Mouse (Mus musculus): ENCODE measurements around the gene Tle4.
"Not testable (repeated sequence)": the region's sequence is repeated elsewhere in the genome, so short reads cannot be mapped to it uniquely, and the experiment has no call there.

The Tle4 gene

DNA sequence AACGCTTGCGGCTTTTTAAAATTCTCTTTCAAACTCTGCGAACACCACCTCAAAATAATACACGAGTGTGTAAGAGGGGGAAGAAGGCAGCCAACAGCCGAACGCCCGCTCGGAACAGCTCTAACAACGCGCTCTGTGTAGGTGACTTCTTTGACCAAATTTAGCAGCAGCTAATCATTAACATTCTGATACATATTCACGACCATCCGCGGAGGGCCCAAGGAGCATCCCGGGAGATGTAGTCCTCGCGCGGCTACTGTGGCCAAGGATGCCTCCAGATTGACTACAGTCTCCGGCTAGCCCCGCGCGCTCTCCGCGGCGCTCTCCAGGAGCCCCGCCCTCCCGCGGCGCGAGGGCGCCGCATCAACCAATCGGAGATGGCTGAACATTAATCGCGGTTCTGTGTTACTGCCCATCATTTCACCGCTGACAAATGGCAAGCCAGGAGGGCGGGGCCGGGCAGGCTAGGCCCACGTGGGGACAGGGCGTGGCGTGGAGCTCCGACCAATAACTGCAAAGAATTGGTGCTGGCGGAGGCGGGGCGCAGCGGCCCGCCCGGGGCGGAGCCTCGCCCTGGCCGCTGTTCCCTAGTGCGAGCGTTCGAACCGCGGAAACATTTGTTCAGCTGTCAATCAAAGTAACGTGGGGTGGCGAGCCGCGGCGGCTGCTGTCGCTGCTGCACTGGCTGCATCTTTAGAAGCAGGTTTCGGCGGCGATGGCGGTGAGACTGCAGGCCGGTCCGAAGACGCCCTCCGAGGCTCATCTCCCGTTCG is at the start of gene Tle4:
TSS of gene Tle4 (minus strand) at position 135 of the 773 bp plus-strand sequence.
- peak; percentile 100 for DNase-seq

DNA sequence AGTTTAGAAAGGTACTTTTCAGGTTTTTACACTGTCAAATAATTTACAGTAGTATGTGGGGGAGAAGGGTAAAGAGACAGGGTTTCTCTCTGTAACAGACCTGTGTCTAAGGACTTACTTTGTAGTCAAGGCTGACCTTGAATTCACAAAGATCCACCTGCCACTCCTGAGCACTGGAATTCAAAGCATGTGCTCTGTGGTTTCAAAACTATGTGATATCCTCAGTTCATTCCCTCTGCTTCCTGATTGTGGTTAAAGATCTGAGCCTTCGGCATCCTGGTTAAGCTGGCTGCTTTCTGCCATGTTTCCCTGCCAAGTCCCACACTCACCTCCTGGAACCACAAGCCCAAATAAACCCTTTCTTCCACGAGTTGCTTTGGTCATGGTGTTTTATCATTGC is 47.8 kb upstream of the Tle4 start:
- no peak for DNase-seq

DNA sequence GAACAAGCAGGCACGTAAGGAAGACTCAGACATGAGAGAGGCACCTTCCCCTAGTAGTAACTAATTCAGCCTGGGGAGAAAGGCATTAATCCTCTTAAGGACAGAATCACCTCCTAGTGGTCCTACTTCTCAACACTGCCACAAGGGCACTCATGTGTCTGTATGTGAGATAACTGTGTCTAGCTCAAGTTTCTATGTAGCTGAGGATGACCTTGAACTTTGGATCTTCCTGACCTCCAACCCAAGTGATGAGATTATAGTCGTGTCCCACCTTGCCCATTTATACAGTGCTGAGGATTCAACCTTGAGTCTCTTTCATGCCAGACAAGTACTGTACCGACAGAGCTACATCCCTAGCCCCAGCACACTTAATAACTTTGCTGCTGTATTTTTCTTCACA is 46.9 kb upstream of the Tle4 start:
- DNase-seq, result no peak

DNA sequence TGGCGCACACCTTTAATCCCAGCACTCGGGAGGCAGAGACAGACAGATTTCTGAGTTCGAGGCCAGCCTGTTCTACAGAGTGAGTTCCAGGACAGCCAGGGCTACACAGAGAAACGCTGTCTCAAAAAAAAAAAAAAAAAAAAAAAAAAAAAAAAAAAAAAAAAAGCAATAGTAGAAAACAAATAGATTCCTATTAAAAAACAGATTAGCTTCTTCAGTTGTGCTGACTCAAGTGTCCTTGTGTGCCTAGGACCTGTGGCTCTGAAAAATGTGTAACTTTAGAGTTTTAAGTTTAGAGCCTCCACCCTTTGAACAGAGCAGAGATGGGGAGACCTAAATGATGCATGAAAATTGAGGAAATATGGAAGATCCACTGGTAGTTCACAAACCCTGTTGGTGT is 45.2 kb upstream of the Tle4 start:
- DNase-seq, result not testable (repeated sequence)

DNA sequence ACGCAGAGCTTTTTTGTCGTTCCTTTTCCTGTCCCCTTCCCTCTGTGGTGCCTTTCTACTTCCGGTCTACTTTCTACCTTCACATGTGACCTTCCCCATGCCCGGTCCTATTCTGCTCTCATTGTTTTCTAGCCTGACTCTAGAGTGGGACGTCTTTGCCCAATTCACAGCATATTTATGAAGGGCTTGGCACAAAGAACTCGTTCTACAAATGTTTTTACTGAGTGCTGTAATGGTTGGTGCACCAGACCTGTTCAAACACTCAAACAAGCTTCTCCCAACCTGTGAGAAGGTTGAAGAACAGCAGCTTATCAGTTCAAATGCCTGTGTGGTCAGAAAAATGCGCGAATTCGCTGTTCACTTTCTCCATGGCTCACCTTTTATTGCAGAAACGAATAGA is 44.8 kb upstream of the Tle4 start:
- DNase-seq, result no peak

DNA sequence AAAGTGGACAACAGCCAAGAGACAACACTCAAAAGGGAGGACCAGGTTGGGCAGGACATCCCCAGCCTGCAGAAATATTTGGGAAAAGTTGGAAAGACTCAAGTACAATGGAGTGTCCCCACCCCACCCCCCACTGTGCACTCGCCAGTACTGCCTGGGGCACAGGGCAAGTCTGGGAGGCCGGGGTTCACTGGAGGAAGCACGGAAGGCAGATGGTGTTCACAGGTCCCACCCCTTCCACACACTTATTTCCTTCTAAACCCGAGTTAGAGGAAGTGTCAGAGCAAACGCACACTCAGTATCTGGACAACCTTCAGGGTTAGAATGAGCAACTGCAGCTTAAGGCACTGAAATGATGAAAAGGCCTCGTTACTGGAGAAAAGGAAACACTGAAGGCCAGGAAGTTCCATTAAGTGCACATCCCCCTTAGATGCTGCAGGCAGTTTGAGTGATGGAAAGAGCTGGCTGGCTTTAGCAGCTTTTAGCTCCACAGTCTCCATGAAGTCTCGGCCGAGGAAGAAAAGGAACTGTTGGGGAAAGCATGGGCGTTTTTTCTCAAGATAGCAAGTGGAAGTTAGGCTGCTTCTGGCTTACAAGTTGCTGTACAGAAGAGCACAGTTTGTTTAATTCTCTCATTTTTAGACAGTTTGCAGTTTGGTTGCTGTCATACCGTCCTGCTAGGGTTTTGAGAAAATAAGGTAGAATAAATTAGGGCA is 37.5 kb upstream of the Tle4 start:
- peak; percentile 34 for DNase-seq

DNA sequence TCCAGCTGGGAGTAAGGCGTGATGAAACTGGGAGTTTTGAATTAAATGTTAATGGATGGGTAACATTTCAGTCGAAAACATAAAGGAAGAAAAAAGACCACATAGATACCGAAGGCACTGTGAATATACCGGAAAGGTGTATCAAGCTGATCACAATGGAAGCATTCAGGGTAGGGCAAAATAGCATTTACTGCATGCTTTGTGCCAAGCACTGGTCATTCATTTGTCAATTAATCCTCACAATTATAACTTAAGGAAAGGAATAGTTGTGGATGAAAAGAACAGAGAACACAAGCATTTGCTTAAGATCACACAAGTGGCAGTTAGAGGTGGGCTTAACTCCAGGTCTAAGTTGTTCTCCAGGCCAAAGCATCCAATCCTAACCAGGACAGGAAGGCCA is 25.5 kb upstream of the Tle4 start:
- DNase-seq, result no peak

DNA sequence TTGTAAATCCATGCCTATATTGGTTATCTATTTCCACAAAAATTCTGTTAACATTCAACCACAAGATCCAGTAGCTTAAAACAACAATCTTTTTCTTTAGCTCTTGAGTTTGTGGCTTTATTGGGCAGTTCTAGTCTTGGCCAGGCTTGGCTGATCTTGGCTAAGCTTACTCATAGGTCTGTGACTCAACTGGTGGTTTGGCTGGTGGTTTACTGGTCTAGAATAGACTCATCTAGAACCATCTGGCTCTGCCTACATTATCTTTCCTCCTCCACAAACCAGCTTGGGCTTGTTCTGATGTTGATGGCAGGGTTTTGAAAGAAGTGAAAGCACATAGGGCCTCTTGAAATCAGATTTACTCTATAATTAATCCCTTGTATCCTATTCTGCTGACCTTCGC is 22.7 kb upstream of the Tle4 start:
- no peak for DNase-seq

DNA sequence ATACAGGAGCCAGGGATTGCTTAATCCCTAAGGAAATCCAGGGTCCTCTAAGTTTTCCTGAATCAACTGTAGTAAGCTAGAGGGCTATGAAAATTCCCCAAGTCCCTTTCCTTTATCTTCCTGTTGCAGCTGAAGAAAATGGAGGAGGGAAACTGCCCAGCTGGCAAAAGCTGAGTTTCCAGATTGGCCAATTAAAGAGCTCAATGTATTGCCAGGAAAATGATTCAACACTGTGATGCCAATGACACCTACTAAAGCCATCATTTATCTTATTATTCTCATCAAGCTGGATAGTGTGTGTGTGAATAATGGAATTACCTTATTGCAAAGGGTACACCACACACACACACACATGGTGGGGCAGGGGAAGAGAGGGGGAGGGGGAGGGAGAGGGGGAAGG is 22.0 kb upstream of the Tle4 start:
- DNase-seq, result no peak

DNA sequence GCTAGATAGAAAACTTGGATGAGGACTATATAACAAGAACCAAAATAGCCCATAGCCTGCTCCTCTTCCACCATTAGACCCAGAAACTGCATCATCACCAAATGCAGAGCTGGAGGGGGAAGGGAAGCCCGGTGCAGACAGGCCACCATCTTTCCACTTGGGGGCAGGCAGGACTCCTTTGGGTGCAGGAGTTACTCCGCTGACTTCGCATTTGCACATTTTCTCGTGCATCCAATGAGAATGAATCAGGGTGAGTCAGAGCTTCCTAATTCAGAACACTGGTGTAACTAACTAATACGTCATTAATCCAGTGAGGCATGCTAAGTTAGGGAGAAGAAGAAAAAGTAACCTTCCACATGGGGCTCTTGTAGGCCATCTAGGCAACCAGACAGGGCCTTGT is 17.0 kb upstream of the Tle4 start:
- DNase-seq, result no peak

DNA sequence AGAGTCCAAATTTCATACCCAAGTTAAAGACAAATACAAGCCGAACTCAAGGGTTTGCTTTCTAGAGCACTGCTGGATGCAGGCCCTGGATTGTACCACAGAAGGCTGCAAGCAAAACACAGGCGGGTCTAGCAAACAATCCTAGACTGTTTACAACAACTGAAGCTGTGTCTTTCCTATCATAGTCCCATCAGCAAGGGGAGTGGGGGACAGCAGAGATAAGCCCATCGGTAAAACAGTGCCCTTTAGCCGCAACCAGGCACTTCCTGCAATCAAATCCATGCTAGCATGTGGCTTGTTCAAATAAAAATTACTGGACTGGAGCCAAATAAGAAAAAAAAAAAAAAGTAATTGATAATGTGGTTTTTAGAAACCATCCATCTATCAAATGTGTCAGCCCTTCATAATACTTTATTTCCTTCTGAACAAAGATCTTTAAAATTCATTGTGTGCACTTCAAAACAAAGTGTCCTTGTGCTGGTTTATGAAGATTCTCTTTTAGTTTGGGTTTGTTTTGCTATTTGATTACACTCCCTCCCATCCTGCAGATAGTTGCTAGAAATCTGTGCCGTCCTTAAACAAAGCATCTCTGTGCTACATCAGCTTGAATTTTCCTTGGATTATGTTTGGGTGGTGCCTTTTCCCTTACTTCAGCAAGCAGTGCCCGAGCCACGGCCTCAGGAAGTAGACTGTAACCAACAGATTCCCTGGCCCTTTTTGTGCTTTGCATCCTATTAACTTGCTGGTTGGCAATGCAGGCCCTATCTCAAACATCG is 12.9 kb upstream of the Tle4 start:
- DNase-seq, result no peak

DNA sequence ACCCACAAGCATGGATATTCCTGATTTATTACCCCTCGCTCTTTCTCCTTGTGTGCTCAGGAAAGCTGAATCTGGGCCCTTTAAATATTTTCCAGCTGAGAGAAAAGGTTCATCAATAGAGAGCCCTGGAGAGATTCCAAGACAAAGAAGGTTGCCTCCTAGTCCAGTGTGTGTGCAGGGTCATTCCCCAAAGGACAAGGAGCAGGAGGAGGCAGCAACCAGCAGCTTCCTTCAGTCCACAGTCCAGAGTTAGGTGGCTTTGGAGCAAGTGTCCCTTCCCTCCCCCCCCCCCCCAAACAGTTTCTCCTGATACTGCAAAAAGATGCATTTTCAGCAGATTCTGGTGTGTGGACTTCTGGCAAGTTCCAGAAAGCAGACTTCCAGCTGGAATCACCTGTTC is 3.0 kb upstream of the Tle4 start:
- no peak for DNase-seq

DNA sequence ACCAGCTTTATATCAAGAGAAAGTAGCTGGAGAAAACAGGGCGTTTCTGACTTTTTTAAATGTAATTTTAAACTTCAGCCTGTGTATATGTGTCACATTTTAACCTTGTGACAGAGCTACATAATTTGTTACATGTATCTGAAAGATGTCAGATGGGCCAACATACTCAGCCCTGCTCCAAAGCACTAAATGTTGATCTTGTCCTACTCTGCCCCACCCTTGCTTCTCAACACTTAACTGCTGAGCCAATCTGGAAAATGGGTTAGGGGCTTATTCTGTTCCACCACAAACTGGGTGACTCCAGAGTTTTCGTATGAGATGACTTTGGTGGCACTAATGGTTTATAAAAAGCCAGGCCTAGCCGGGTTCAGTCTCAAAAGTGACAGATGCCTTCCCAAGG is 2.5 kb upstream of the Tle4 start:
- no peak for DNase-seq

DNA sequence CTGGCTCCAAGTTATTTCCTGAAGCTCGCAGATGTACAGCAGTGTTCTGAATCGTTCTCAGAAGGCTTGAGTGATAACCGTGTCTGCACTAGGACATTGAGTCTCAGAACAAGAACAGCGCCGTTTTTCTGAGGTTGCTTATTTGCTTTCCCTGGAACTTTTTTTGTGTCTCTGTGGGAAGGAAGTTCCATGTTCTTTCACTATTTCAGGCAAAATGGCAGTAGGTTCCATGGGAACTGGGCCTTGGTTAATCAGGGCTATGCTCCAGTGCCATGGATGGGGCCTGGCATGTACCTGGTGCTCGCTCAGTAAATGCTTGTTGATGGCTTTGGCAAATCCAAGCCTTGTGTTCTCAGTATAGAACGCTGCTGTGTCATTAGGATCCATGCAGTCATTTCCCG is 2.0 kb upstream of the Tle4 start:
- DNase-seq, result no peak

DNA sequence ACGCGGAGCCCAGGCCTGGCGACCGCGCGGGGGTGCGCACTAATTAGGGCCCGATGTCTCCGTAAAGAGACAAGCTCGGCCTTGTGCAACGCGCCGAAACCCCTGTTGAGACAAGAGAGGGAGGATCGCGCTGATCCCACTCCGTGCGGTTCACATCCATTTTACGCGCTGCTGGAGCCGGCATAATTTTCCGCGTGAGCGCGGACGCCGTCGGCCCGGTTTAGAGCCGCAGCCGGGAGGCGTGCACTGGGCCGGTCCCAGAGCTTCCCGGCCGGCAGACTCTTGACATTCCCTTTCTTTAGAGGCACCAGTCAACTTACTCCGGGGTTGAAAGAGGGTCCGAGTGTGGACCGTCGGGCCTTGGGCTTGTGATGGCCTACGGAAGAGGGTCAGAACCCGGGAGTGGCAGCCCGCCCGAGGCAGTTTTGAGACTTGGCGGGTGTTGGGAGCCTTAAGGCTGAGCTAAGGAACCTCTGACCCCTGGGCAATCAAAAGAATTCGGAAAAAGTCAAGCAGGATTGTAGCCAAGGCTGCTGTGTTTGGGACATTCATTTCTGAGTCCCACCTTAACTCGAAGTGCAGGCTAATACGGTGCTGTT is 938 bp upstream of the Tle4 start:
- DNase-seq, result no peak

DNA sequence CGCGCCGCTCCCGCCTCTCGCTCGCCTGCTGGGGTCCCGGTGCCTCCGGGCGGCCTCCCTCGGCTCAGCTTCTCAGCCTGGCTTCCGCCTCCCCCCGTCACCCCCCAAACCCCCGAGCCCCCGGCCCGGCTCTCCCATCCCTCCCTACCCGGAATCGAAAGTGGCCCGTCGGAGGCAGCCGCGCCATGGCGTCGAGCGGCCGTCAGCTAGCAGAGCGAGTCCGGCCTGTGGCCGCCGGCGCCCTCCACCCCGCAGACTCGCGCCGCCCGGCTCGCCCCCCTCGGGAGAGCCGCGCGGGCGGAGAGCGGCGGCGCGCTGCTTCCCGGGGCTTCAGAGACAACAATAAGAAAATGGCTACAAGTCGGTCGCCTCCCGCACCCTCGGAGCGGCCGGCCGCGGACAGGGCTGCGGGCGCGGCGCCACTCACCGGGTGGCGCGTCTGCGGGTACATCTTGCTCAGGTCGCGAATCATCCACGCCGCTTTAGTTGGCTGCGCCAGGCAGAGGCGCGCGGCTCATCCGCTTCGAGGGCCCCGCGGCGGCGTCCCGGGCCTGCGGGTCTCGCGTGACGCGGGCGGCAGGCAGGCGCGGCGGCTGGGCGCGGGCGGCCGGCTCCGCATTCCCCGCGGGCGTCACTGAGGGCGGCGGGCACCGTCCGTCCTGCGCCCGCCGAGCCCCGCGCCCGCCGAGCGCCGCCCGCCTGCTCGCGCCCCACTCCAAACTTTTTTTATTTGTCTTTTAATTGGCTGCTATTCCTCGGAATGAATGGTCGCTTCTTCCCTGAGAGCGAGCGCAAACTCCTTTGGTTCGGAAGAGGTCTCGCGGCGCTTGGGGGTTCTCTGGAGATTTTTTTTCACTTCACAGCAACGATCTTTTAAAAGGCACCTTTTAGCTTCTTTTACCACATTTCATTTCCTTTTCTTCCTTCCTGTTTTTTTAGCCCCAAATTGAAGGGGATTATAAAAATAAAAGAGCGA is 622 bp downstream of the Tle4 start:
- DNase-seq, result peak; percentile 75

DNA sequence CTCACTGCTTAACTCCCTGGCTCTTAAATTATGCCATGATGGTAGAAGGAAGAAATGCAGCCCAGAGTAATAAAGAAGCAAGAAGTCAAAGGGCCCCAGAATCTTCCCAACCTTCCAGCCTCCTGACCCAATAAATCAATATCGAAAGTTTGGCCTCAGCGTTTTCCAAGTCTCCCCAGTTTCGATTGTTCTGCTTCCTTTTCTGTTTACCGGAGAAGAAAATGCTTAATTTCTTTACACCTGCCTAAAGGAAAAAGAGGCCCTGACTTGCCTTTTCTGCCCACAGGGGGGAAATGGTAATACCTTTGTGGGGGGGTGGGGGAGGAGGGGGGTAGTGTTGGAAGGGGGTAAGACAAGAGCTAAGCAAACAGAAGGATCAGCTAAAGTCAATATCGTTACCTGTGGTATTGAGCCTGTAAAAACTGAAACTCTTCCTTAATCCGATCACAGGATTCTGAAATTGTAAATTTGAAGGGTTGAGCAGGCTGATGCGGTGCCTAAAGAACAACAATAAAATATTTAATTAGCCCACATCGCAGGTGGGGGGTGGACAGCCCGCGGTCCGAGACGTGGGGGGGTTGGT is 1.4 kb downstream of the Tle4 start:
- peak; percentile 36 for DNase-seq

DNA sequence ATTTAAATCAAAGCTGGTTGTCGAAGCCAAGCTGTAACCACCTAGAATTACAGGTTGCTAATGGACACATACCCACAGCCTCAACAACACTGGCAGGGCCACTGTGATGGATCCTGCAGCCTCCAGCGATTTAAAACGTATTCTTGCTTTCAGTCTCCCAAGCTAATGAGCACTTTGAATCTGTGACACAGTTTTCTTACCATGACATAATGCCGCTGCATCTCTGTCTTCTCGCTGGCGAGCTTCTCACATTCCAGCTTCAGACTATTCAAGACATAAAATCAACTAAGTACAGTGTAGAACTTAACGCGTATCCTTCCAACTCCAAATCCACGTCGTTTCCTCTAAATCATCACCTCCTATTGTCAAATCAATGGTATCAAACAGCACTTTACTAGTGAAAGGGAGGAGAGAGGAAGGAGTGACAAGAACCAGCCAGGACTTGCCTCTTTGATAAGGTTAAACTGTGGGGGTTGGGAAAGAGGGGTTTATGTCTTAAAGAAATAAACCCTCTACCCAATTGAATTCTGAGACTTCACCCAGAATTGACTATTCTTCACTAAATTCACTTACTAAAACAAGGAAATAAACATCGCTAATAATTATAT is 2.4 kb downstream of the Tle4 start:
- DNase-seq, result peak; percentile 44

DNA sequence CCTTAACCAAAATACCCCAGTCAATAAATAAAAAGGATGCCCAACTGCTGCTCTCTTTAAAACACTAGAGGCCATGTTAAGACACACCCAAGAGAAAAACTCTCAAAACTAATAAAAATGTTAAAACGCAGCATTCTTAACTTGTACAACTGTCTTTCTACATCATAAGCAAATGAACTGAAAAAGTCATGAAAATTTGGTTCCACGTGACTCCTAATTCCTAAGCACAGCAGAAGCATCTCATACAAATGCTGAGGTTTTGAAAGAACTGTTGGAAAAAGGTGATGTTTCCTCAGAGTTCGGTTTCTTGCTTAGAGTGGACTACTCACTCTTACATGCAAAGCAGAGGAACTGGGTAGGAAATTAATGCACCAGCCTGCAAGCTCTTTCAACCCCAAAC is 3.3 kb downstream of the Tle4 start:
- DNase-seq, result no peak

DNA sequence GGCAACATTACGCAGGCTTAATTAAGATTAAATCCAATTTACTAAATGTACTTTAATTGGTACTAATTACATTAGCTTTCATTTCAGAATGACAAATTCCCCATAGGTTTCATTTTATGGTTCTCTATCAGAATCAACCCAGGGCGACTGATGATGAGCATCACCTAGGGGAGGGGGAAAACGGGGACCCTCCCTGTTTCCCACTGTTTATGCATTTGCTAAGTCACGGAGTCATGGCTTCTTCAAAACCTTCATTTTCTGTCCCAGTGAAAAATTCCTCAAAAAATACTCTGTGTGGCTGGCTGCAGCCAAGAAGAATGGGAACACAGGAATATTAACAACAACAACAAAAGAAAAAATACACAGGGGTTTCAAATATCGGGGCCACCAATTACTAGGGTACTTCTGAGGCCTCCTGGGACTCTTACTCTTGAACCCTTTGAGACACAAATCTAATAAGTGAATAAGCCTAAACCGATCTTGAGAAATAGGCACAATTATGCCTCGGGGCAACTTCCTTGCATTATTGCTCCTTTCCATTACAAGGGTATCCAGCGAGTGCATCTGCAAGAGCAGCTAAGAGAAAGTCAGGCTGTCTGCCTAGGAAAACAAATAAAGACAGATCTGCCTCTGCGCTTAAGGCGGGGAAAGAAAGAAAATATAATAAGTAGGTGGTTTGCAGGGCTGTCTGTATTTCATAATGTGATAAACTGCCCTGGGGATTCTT is 5.9 kb downstream of the Tle4 start:
- DNase-seq, result peak; percentile 38

DNA sequence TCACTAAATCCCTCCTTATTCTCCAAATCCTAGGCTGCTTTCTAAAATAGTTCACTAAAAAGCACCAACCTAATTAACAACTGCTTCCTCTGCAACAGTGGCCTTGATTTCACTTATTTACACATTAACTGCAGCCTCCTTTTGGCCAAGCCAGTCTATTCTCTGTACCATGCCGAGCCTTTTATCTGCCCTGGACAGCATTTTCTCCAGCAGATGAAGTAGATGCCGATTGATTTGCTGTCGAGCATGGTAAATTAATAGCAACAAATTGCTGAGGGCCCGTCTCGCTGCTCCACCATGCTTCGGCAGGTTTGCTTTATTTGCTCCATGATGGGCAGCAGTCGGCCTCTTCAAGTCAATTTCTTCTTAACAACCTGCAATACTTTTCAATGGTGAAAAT is 7.7 kb downstream of the Tle4 start:
- DNase-seq, result no peak
